Mouse (Mus musculus): ENCODE results near the gene Xndc1. TPM values are rescaled to one million over a fixed set of nuclear protein-coding genes. Genes with fewer than 3 reads are reported as not detected.
"Not testable (repeated sequence)": the region's sequence is repeated elsewhere in the genome, so short reads cannot be mapped to it uniquely, and the experiment has no call there.

Xndc1 gene
- polyA plus RNA-seq, 1 experiment from 2014 or later: 36.9 TPM

DNA sequence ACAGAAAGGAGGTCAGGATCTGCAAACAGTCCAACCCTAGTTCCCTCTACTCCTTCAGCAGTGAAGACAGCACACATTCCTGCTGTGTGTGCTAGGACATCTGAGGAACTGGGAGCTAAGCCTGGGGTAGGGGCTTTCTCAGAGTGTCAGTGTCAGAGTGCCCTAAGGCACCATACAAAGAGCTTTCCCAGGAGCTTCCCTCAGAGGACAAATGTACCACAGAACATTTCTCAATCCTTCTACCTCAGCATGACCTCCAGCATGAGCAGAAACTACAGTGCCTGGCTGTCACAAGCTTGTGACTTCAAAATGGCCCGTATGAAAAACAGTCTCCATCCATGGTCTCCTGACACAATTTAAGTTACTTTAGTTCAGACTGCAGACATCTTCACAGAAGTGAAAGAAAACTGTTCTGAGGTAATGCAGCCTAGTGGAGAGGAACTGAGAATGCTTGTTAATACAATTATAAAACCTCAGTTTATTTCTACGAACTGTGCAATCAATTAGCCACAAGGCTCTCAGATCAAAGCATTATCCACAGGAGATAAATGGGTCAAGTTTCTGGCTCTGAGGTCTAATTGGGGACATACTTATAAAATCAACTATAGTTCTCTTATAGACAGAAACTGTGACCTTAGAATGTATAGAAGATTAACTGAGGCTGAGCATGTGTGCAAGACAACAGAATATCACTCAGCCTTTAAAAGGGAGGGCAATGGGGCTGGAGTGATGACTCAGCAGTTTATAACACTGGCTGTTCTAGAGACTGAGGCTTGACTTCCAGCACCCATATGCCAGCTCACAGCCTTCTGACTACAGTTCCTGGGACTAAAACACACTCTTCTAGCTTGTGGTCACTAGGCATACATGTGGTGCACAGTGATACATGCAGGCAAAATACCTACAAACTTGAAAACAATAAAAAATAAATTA is 39.9 kb upstream of the Xndc1 start:
- Histone ChIP-seq H3K9ac (ENCODE audit: low read length) (no peak overlapping the region), H3K9me3 (ENCODE audit: control insufficient read depth, low read length) (no peaks in the 10 kb centered on the region), H3K4me2 (ENCODE audit: low read depth, low read length, severe bottlenecking) (no peak overlapping the region), H3K27ac (ENCODE audit: low read depth, low read length) (no peak overlapping the region), H3K27me3 (ENCODE audit: control insufficient read depth, insufficient read depth, low read length) (no peaks in the 10 kb centered on the region), H3K36me3 (ENCODE audit: control insufficient read depth, insufficient read depth, low read length) (peaks cover 3% of the 10 kb centered on the region; the same call in 1 of the 2 replicates), H3K4me1 (replicated peaks; ENCODE audit: control insufficient read depth, insufficient read depth, low read length) (no peaks in the 10 kb centered on the region), H3K4me3 (ENCODE audit: low read depth, low read length) (no peak overlapping the region)
- ATAC-seq (replicated peaks; ENCODE audit: low FRiP score) (no peak), DNase-seq (ENCODE audit: low spot score) (no peak)
- WGBS: 82% methylated on average over 2 of the region's 2 CpGs

DNA sequence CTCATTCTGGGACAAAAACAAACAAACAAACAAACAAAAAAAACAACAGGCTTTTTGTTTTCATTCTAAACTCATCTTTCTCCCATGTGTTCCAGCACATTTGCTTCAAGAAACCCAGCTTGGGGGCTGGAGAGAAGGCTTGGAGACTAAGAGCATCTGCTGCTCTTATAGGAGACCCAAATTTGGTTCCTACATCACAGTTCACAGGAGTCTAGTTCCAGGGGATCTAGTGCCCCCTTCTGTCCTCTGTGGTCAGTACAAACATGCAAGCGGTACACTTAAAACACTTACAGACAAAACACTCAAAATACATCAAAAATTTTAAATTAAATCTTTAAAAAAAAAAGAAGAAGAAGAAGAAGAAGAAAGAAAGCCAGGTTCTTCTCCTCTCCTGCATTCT is 30.4 kb upstream of the Xndc1 start:
- WGBS: 94% methylated on average over 1 of the region's 1 CpGs
- ATAC-seq (replicated peaks; ENCODE audit: low FRiP score): no peak

DNA sequence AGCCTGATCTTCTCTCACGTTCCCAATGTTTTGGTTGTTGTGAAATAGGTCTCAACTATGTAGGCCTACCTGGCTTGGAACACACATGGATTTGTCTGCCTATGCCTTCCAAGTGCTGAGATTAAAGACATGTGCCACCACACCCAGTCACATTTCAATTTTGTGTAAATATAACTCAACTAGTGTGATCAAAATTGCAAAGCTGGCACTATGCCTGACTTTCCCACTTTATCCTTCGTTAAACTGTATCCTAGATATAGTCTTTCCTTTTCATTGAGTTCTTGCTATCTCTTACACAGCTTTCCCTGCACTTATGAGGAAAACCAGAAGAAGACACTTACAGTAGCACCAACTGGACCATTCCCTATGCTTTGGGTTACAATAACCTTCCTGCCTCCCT is 29.8 kb upstream of the Xndc1 start:
- Histone ChIP-seq H3K27me3 (ENCODE audit: control insufficient read depth, insufficient read depth, low read length) (no peaks in the 10 kb centered on the region), H3K36me3 (ENCODE audit: control insufficient read depth, insufficient read depth, low read length) (peaks cover 3% of the 10 kb centered on the region; the same call in 1 of the 2 replicates), H3K4me3 (ENCODE audit: low read depth, low read length) (no peak overlapping the region), H3K4me2 (ENCODE audit: low read depth, low read length, severe bottlenecking) (no peak overlapping the region), H3K9ac (ENCODE audit: low read length) (no peak overlapping the region), H3K27ac (ENCODE audit: low read depth, low read length) (no peak overlapping the region), H3K4me1 (replicated peaks; ENCODE audit: control insufficient read depth, insufficient read depth, low read length) (no peaks in the 10 kb centered on the region), H3K9me3 (ENCODE audit: control insufficient read depth, low read length) (no peaks in the 10 kb centered on the region)
- no peak for ATAC-seq (replicated peaks; ENCODE audit: low FRiP score)
- DNase-seq (ENCODE audit: low spot score): no peak
- WGBS: 97% methylated on average over 2 of the region's 2 CpGs

More for the DNA sequence above, 30.4 kb upstream of the Xndc1 start:
- Histone ChIP-seq H3K36me3 (ENCODE audit: control insufficient read depth, insufficient read depth, low read length) (peaks cover 3% of the 10 kb centered on the region; the same call in 1 of the 2 replicates), H3K4me2 (ENCODE audit: low read depth, low read length, severe bottlenecking) (no peak overlapping the region), H3K4me3 (ENCODE audit: low read depth, low read length) (no peak overlapping the region), H3K27me3 (ENCODE audit: control insufficient read depth, insufficient read depth, low read length) (no peaks in the 10 kb centered on the region), H3K4me1 (replicated peaks; ENCODE audit: control insufficient read depth, insufficient read depth, low read length) (no peaks in the 10 kb centered on the region), H3K9ac (ENCODE audit: low read length) (no peak overlapping the region), H3K9me3 (ENCODE audit: control insufficient read depth, low read length) (no peaks in the 10 kb centered on the region), H3K27ac (ENCODE audit: low read depth, low read length) (no peak overlapping the region)
- DNase-seq (ENCODE audit: low spot score): no peak

DNA sequence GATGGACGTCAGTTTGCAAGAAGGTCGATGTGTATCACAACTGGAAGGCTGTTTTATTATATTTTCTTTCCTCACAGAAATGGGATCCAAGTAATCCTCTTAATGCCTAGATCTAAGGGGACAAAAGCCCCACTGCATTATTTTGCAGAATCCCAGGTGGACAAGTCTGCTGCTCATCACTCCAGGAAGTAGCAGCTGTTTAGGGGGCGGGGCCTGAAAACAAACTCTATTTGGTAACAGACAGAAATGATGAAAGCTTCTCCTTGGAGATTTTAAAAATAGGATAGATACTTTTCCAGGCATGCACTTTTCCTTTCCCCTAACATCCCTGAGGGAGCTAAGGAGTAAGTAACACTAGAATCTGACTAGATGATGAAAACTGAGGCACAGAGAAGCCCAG is 28.0 kb upstream of the Xndc1 start:
- Histone ChIP-seq H3K36me3 (ENCODE audit: control insufficient read depth, insufficient read depth, low read length) (peaks cover 3% of the 10 kb centered on the region; the same call in 1 of the 2 replicates), H3K27ac (ENCODE audit: low read depth, low read length) (no peak overlapping the region), H3K9ac (ENCODE audit: low read length) (no peak overlapping the region), H3K4me1 (replicated peaks; ENCODE audit: control insufficient read depth, insufficient read depth, low read length) (no peaks in the 10 kb centered on the region), H3K4me2 (ENCODE audit: low read depth, low read length, severe bottlenecking) (no peak overlapping the region), H3K9me3 (ENCODE audit: control insufficient read depth, low read length) (no peaks in the 10 kb centered on the region), H3K27me3 (ENCODE audit: control insufficient read depth, insufficient read depth, low read length) (no peaks in the 10 kb centered on the region), H3K4me3 (ENCODE audit: low read depth, low read length) (no peak overlapping the region)
- DNase-seq (ENCODE audit: low spot score): no peak
- ATAC-seq (replicated peaks; ENCODE audit: low FRiP score): no peak
- 88% methylated on average over 3 of the region's 3 CpGs for WGBS

DNA sequence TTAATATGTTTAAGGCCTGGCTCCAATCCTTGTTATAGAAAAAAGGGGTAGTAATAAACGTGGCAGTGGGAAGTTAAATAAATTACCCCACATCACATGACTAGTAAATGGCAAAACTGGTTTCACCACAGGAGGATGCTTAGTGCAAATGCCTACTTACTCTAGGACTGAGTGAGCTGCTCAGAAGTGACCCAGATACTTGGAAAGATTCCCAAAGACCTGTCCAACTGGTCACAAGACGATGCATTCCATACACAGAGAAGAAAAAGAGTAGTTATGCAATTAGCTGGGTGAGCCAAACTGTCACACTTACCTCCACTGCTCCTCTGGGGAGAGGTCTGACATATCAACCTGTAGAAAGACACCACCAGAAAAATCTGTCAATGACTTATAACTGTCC is 23.0 kb upstream of the Xndc1 start:
- Histone ChIP-seq H3K9me3 (ENCODE audit: control insufficient read depth, low read length) (no peaks in the 10 kb centered on the region), H3K4me3 (ENCODE audit: low read depth, low read length) (no peak overlapping the region), H3K4me1 (replicated peaks; ENCODE audit: control insufficient read depth, insufficient read depth, low read length) (no peaks in the 10 kb centered on the region), H3K27ac (ENCODE audit: low read depth, low read length) (no peak overlapping the region), H3K36me3 (ENCODE audit: control insufficient read depth, insufficient read depth, low read length) (peaks cover 3% of the 10 kb centered on the region; the same call in 1 of the 2 replicates), H3K27me3 (ENCODE audit: control insufficient read depth, insufficient read depth, low read length) (no peaks in the 10 kb centered on the region), H3K9ac (ENCODE audit: low read length) (no peak overlapping the region), H3K4me2 (ENCODE audit: low read depth, low read length, severe bottlenecking) (no peak overlapping the region)
- 87% methylated on average over 2 of the region's 2 CpGs for WGBS
- DNase-seq (ENCODE audit: low spot score) (no peak), ATAC-seq (replicated peaks; ENCODE audit: low FRiP score) (no peak)

DNA sequence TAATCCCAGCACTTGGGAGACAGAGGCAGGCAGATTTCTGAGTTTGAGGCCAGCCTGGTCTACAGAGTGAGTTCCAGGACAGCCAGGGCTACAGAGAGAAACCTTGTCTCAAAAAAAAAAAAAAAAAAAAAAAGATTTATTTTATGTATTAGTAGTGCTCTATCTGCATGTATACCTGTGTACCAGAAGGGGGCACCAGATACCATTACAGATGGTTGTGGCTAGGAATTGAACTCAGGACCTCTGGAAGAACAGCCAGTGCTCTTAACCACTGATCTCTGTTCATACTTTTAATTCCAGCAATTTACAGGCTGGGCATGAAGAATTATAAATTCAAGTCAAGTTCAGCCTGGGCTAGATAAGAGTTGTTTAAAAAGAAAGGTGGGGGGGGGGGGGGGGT is 16.8 kb upstream of the Xndc1 start:
- not testable (repeated sequence) for H3K9ac ChIP-seq (ENCODE audit: low read length); H3K4me2 ChIP-seq (ENCODE audit: low read depth, low read length, severe bottlenecking); ATAC-seq (replicated peaks; ENCODE audit: low FRiP score); H3K27me3 ChIP-seq (ENCODE audit: control insufficient read depth, insufficient read depth, low read length); DNase-seq (ENCODE audit: low spot score); H3K27ac ChIP-seq (ENCODE audit: low read depth, low read length); H3K36me3 ChIP-seq (ENCODE audit: control insufficient read depth, insufficient read depth, low read length); H3K4me1 ChIP-seq (replicated peaks; ENCODE audit: control insufficient read depth, insufficient read depth, low read length); H3K4me3 ChIP-seq (ENCODE audit: low read depth, low read length); H3K9me3 ChIP-seq (ENCODE audit: control insufficient read depth, low read length)

DNA sequence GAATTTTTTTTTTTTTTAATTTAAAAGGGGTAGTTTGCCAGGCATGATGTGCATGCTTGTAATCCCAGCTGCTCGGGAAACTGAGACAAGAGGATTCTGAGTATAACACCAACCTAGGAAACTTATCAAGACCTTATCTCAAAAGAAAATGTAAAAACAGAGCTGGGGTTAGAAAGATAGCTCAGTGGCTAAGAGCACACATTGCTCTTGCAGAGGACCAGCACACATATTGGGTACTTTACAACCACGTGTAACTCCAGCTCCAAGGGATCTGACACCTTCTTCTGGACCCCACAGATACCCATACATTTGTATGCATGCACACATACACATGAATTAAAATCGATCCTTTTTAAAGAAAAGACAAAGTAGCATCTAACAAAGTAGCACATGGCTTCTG is 4.0 kb upstream of the Xndc1 start:
- Histone ChIP-seq H3K9ac (ENCODE audit: low read length) (no peak overlapping the region), H3K27ac (ENCODE audit: low read depth, low read length) (no peak overlapping the region), H3K9me3 (ENCODE audit: control insufficient read depth, low read length) (no peaks in the 10 kb centered on the region), H3K36me3 (ENCODE audit: control insufficient read depth, insufficient read depth, low read length) (no peaks in the 10 kb centered on the region; the same call in 1 of the 2 replicates), H3K4me3 (ENCODE audit: low read depth, low read length) (no peak overlapping the region), H3K4me1 (replicated peaks; ENCODE audit: control insufficient read depth, insufficient read depth, low read length) (peaks cover 4% of the 10 kb centered on the region), H3K4me2 (ENCODE audit: low read depth, low read length, severe bottlenecking) (no peak overlapping the region), H3K27me3 (ENCODE audit: control insufficient read depth, insufficient read depth, low read length) (no peaks in the 10 kb centered on the region)
- DNase-seq (ENCODE audit: low spot score) (no peak), ATAC-seq (replicated peaks; ENCODE audit: low FRiP score) (no peak)
- 90% methylated on average over 3 of the region's 3 CpGs for WGBS

DNA sequence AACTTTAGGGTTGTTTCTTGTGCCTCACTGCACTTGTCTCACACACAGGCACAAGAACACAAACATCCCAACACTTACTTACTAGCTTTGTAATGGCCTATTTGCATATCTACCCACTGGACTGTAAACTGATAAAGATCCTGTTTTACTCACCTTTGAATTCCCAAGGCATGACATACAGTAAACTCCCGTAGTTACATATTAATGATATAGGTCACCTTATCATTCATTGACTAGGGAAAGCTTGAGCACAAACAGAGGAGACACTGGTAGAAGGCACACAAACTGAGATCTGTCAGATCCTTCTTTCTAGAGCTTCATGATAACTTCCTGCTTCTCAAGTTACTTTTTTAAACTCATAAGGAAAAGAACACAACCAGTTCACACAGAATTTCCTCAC is 3.1 kb upstream of the Xndc1 start:
- no peak overlapping the region for H3K27ac ChIP-seq (ENCODE audit: low read depth, low read length)
- H3K4me3 ChIP-seq (ENCODE audit: low read depth, low read length): no peak overlapping the region
- no peaks in the 10 kb centered on the region for H3K27me3 ChIP-seq (ENCODE audit: control insufficient read depth, insufficient read depth, low read length)
- peaks cover 7% of the 10 kb centered on the region for H3K4me1 ChIP-seq (replicated peaks; ENCODE audit: control insufficient read depth, insufficient read depth, low read length)
- no peak for ATAC-seq (replicated peaks; ENCODE audit: low FRiP score)
- H3K36me3 ChIP-seq (ENCODE audit: control insufficient read depth, insufficient read depth, low read length): no peaks in the 10 kb centered on the region; the same call in 1 of the 2 replicates
- WGBS: 93% methylated on average over 1 of the region's 1 CpGs
- DNase-seq (ENCODE audit: low spot score): no peak
- no peak overlapping the region for H3K9ac ChIP-seq (ENCODE audit: low read length)
- no peak overlapping the region for H3K4me2 ChIP-seq (ENCODE audit: low read depth, low read length, severe bottlenecking)
- H3K9me3 ChIP-seq (ENCODE audit: control insufficient read depth, low read length): no peaks in the 10 kb centered on the region

DNA sequence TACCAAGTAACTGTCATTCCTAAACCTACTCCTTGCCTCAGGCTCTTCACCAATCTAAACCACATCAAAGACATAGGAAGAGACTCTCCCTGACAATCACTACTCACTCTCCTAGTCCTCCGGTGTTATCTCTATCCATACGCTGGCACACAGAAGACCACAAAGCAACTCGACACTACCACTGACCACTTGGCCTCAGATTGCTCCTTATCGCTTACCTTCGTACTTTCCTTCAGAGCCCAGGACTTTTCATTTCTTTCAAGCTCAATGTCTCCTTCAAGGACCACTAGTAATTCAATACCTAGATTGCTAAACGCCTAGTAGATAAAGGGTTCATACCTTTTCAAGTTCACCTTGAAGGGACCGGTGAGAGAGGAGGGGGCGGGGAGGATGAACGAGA is 1.4 kb upstream of the Xndc1 start:
- Histone ChIP-seq H3K27me3 (ENCODE audit: control insufficient read depth, insufficient read depth, low read length) (no peaks in the 10 kb centered on the region), H3K4me3 (ENCODE audit: low read depth, low read length) (peak overlapping the region; percentile 78), H3K9ac (ENCODE audit: low read length) (no peak overlapping the region), H3K9me3 (ENCODE audit: control insufficient read depth, low read length) (no peaks in the 10 kb centered on the region), H3K27ac (ENCODE audit: low read depth, low read length) (no peak overlapping the region), H3K4me1 (replicated peaks; ENCODE audit: control insufficient read depth, insufficient read depth, low read length) (peaks cover 7% of the 10 kb centered on the region), H3K36me3 (ENCODE audit: control insufficient read depth, insufficient read depth, low read length) (no peaks in the 10 kb centered on the region; the same call in 1 of the 2 replicates), H3K4me2 (ENCODE audit: low read depth, low read length, severe bottlenecking) (peak overlapping the region; percentile 63; the same call in 1 of the 2 replicates)
- WGBS: 91% methylated on average over 9 of the region's 9 CpGs
- ATAC-seq (replicated peaks; ENCODE audit: low FRiP score) (no peak), DNase-seq (ENCODE audit: low spot score) (no peak)

Data from forebrain, embryonic 11.5 days (tissue).